Mouse (Mus musculus): ENCODE measurements around the gene Ccdc85b. TPM values are rescaled to one million over a fixed set of nuclear protein-coding genes. Genes with fewer than 3 reads are reported as not detected.

Gene Ccdc85b
- polyA plus RNA-seq, 1 experiment, result 3.3 TPM

DNA sequence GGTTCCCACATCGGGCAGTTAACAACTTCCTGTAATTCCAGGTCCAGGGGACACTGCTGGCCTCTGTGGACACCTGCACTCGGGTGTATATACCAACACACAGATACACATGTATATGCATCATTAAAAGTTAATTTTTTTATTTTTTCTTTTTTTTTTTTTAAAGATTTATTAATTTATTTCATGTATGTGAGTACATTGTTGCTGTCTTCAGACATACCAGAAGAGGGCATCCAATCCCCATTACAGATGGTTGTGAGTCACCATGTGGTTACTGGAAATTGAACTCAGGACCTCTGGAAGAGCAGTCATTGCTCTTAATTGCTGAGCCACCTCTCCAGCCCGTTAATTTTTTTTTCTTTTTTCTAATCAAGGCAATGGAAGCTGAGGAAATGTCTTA lies 15.2 kb upstream of the Ccdc85b start:
- Histone ChIP-seq H3K27ac (ENCODE audit: insufficient read depth, low read length) (no peak overlapping the region), H3K27me3 (ENCODE audit: control insufficient read depth, insufficient read depth, low read length, poor library complexity, severe bottlenecking) (no peaks in the 10 kb centered on the region), H3K4me1 (ENCODE audit: control insufficient read depth, insufficient read depth, low read length) (no peaks in the 10 kb centered on the region), H3K4me3 (ENCODE audit: low read depth, low read length) (no peak overlapping the region), H3K9me3 (replicated peaks; ENCODE audit: control insufficient read depth, insufficient read depth, low read length, poor library complexity, severe bottlenecking) (no peaks in the 10 kb centered on the region), H3K9ac (ENCODE audit: low read depth, poor library complexity, severe bottlenecking) (no peak overlapping the region; the same call in 1 of the 2 replicates), H3K36me3 (ENCODE audit: control insufficient read depth, insufficient read depth, low read length, poor library complexity, severe bottlenecking) (no peaks in the 10 kb centered on the region)
- TF ChIP-seq POLR2A (IDR thresholded peaks at IDR 0.05; ENCODE audit: insufficient read depth, low read length) (no peak), CTCF (IDR thresholded peaks at IDR 0.05; ENCODE audit: low read depth, low read length) (no peak), EP300 (IDR thresholded peaks at IDR 0.05; ENCODE audit: insufficient read depth, low read depth, low read length) (no peak)

- TF ChIP-seq EP300 (IDR thresholded peaks at IDR 0.05; ENCODE audit: insufficient read depth, low read depth, low read length), result no peak
- TF ChIP-seq POLR2A (IDR thresholded peaks at IDR 0.05; ENCODE audit: insufficient read depth, low read length), result no peak
- TF ChIP-seq CTCF (IDR thresholded peaks at IDR 0.05; ENCODE audit: low read depth, low read length), result no peak
- Histone ChIP-seq H3K27ac (ENCODE audit: insufficient read depth, low read length) (no peak overlapping the region), H3K9ac (ENCODE audit: low read depth, poor library complexity, severe bottlenecking) (no peak overlapping the region), H3K36me3 (ENCODE audit: control insufficient read depth, insufficient read depth, low read length, poor library complexity, severe bottlenecking) (no peaks in the 10 kb centered on the region), H3K4me1 (ENCODE audit: control insufficient read depth, insufficient read depth, low read length) (no peaks in the 10 kb centered on the region), H3K27me3 (ENCODE audit: control insufficient read depth, insufficient read depth, low read length, poor library complexity, severe bottlenecking) (no peaks in the 10 kb centered on the region), H3K4me3 (ENCODE audit: low read depth, low read length) (no peak overlapping the region), H3K9me3 (replicated peaks; ENCODE audit: control insufficient read depth, insufficient read depth, low read length, poor library complexity, severe bottlenecking) (no peaks in the 10 kb centered on the region)
These were observed 14.2 kb upstream of the Ccdc85b start for GRCm38 (mm10) chr19:5471846-5472245.

- Histone ChIP-seq H3K4me1 (ENCODE audit: control insufficient read depth, insufficient read depth, low read length) (no peaks in the 10 kb centered on the region), H3K27ac (ENCODE audit: insufficient read depth, low read length) (no peak within 1 kb of the TSS; the same call in 1 of the 2 replicates), H3K9me3 (replicated peaks; ENCODE audit: control insufficient read depth, insufficient read depth, low read length, poor library complexity, severe bottlenecking) (no peaks in the 10 kb centered on the region), H3K9ac (ENCODE audit: low read depth, poor library complexity, severe bottlenecking) (no peak within 1 kb of the TSS), H3K27me3 (ENCODE audit: control insufficient read depth, insufficient read depth, low read length, poor library complexity, severe bottlenecking) (no peaks in the 10 kb centered on the region), H3K4me3 (ENCODE audit: low read depth, low read length) (no peak within 1 kb of the TSS), H3K36me3 (ENCODE audit: control insufficient read depth, insufficient read depth, low read length, poor library complexity, severe bottlenecking) (peaks cover 3% of the 10 kb centered on the region; the same call in 1 of the 2 replicates)
- TF ChIP-seq EP300 (IDR thresholded peaks at IDR 0.05; ENCODE audit: insufficient read depth, low read depth, low read length) (no peak), CTCF (IDR thresholded peaks at IDR 0.05; ENCODE audit: low read depth, low read length) (no peak), POLR2A (IDR thresholded peaks at IDR 0.05; ENCODE audit: insufficient read depth, low read length) (no peak)
These were observed 10.7 kb upstream of the Ccdc85b start, which contains the start of gene Ctsw for GRCm38 (mm10) chr19:5468374-5468773. Gene Ctsw, minus strand, starts transcription at chr19:5468507.

DNA sequence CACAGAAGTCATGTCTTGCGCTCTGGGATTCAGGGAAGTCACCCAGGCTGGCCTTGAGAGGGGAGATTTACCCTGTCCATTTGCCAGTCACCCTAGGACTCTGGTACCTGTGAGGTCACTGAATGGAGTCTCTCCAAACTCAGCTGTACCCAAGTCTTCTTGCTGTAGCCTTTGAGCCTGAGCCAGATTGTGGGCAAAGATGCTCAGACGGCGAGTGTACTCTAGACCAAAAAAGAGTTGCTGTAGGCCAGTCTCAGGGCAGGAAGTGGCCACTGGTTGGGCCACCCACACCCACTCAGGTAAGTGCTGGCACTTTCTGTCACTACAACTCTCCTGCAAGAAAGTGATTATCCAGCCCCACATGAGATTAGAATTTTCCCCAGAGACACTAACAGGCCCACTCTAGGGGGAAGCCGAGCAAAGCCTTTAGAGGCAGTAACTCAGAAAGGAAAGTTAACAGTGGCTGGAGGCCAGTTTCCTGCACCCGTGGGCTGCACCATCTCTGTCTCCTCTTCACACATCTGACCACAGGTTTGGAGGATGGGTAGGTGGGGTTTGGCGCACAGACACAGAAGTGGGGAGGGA lies 9.3 kb upstream of the Ccdc85b start:
- Histone ChIP-seq H3K36me3 (ENCODE audit: control insufficient read depth, insufficient read depth, low read length, poor library complexity, severe bottlenecking) (peaks cover 3% of the 10 kb centered on the region; the same call in 1 of the 2 replicates), H3K4me3 (ENCODE audit: low read depth, low read length) (no peak overlapping the region), H3K9ac (ENCODE audit: low read depth, poor library complexity, severe bottlenecking) (no peak overlapping the region), H3K27me3 (ENCODE audit: control insufficient read depth, insufficient read depth, low read length, poor library complexity, severe bottlenecking) (no peaks in the 10 kb centered on the region), H3K27ac (ENCODE audit: insufficient read depth, low read length) (no peak overlapping the region), H3K9me3 (replicated peaks; ENCODE audit: control insufficient read depth, insufficient read depth, low read length, poor library complexity, severe bottlenecking) (no peaks in the 10 kb centered on the region), H3K4me1 (ENCODE audit: control insufficient read depth, insufficient read depth, low read length) (no peaks in the 10 kb centered on the region)
- TF ChIP-seq POLR2A (IDR thresholded peaks at IDR 0.05; ENCODE audit: insufficient read depth, low read length) (no peak), CTCF (IDR thresholded peaks at IDR 0.05; ENCODE audit: low read depth, low read length) (no peak), EP300 (IDR thresholded peaks at IDR 0.05; ENCODE audit: insufficient read depth, low read depth, low read length) (no peak)

DNA sequence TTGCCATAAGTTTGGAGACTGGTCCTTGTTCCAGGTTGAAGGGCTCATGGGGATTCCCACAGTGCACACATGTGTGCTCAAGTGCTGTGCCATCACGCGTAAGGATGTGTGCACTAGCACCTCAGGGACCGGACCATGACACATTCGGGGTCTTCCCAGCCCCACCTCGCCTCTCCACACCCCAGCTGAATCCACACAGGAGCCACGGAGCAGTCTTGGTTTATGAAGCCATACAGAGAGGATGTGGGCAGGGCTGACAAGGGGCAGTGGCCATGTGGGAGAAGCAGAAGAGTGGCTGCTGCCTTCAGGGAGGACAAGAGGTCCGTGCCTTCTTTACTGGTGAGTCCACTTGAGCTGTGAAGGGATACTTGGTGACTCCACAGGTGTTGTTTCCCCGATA lies 7.3 kb upstream of the Ccdc85b start:
- no peaks in the 10 kb centered on the region for H3K9me3 ChIP-seq (replicated peaks; ENCODE audit: control insufficient read depth, insufficient read depth, low read length, poor library complexity, severe bottlenecking)
- TF ChIP-seq EP300 (IDR thresholded peaks at IDR 0.05; ENCODE audit: insufficient read depth, low read depth, low read length) (no peak), POLR2A (IDR thresholded peaks at IDR 0.05; ENCODE audit: insufficient read depth, low read length) (no peak)
- no peaks in the 10 kb centered on the region for H3K27me3 ChIP-seq (ENCODE audit: control insufficient read depth, insufficient read depth, low read length, poor library complexity, severe bottlenecking)
- H3K4me1 ChIP-seq (ENCODE audit: control insufficient read depth, insufficient read depth, low read length), result no peaks in the 10 kb centered on the region
- H3K27ac ChIP-seq (ENCODE audit: insufficient read depth, low read length), result no peak overlapping the region
- H3K9ac ChIP-seq (ENCODE audit: low read depth, poor library complexity, severe bottlenecking), result no peak overlapping the region
- no peak overlapping the region for H3K4me3 ChIP-seq (ENCODE audit: low read depth, low read length)
- H3K36me3 ChIP-seq (ENCODE audit: control insufficient read depth, insufficient read depth, low read length, poor library complexity, severe bottlenecking), result peaks cover 3% of the 10 kb centered on the region; the same call in 1 of the 2 replicates

DNA sequence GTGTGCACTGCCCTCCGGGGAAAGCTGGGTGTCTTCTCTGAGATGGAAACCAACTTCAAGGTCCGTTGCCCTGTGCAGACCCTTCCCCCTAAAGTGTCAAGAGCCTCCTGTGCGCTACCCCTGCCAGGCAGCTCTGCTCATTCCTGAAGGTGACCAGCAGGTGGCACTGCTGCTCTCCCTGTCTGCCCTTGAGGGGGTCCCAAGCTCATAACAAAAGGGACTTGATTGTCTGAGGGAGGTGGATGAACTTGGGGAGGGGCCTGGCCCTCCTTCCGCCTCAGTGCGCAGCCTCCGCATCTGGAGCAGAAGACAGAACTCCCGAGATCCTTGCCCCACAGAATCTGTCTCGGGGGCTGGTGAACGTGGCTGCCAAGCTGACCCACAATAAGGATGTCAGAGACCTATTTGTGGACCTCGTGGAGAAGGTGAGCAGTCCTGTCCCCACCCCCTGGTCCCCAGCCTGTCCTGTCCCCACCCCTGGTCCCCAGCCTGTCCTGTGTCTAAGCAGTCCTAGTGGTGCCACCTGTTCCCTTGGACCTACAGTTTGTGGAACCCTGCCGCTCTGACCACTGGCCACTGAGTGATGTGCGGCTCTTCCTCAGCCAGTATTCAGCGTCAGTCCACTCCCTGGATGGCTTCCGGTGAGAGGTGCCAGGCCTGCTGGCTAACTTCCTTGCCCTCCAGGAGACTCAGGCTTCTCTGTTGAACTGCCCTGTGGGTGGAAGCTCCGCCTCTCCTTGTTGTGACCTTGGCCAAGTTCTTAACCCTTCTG lies 6.3 kb upstream of the Ccdc85b start:
- Histone ChIP-seq H3K36me3 (ENCODE audit: control insufficient read depth, insufficient read depth, low read length, poor library complexity, severe bottlenecking) (peaks cover 3% of the 10 kb centered on the region; the same call in 1 of the 2 replicates), H3K27ac (ENCODE audit: insufficient read depth, low read length) (no peak overlapping the region)

More for the DNA sequence above, 6.3 kb upstream of the Ccdc85b start:
- no peaks in the 10 kb centered on the region for H3K27me3 ChIP-seq (ENCODE audit: control insufficient read depth, insufficient read depth, low read length, poor library complexity, severe bottlenecking)
- peak; percentile 97 for TF ChIP-seq CTCF (IDR thresholded peaks at IDR 0.05; ENCODE audit: low read depth, low read length)
- TF ChIP-seq POLR2A (IDR thresholded peaks at IDR 0.05; ENCODE audit: insufficient read depth, low read length), result no peak
- no peak overlapping the region for H3K9ac ChIP-seq (ENCODE audit: low read depth, poor library complexity, severe bottlenecking)
- no peaks in the 10 kb centered on the region for H3K9me3 ChIP-seq (replicated peaks; ENCODE audit: control insufficient read depth, insufficient read depth, low read length, poor library complexity, severe bottlenecking)
- H3K4me1 ChIP-seq (ENCODE audit: control insufficient read depth, insufficient read depth, low read length), result no peaks in the 10 kb centered on the region
- peak overlapping the region; percentile 40 for H3K4me3 ChIP-seq (ENCODE audit: low read depth, low read length)

All from ES-Bruce4 (cell line).